Mouse (Mus musculus): ENCODE data around the gene Zbtb4.

DNA sequence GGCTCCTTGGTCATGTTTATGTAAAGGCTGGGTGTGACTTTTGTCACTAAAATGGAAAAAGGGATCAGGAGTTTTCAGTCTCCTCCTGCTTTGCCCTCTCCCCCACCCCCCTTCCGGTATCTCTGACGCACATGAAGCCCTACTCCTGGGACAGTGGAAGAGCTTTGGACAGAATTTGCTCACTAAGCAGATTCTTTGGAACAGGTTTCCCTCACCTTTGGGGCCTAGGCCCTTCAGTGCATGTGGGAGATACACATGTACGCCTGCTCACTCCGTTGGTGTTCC is 1.9 kb downstream of the Zbtb4 start:
- TF ChIP-seq CTCF (IDR thresholded peaks at IDR 0.05; ENCODE audit: low read depth) (no peak), EP300 (IDR thresholded peaks at IDR 0.05; ENCODE audit: low read depth) (no peak)

All from heart, postnatal 0 days (tissue).